Mouse (Mus musculus): ENCODE results near the gene Jaml.

Jaml gene

GRCm38 (mm10) chr9:45136442-45137169, 57.6 kb downstream of the Jaml start:
- POLR2A ChIA-PET: interaction anchor here in 3 of 4 experiments (0.7 to 2.8 kb wide), 3 partner anchors 9 to 14 kb away, joined by 3 to 11 read pairs (median 3); no protein-coding TSS in a partner anchor

GRCm38 (mm10) chr9:45138191-45139032, 59.4 kb downstream of the Jaml start, which contains the start of gene Scn4b:
Gene Scn4b, plus strand, starts transcription at chr9:45138395.
- CTCF ChIA-PET: interaction anchor here (0.5 to 2.1 kb wide), 8 partner anchors 16 to 483 kb away, joined by 3 to 14 read pairs (median 4); no protein-coding TSS in a partner anchor
- POLR2A ChIA-PET: interaction anchor here in 2 of 4 experiments (0.6 to 2.4 kb wide), 5 partner anchors 10 to 371 kb away, joined by 3 to 9 read pairs (median 4); partner anchors contain the start of genes Arcn1 (in 1 of the 2) and Ift46 (in 1 of the 2)

More at GRCm38 (mm10) chr9:45136442-45137169, 57.6 kb downstream of the Jaml start:
- CTCF ChIA-PET: interaction anchor here in 3 of 4 experiments (0.6 to 4.1 kb wide), 5 partner anchors 9 to 276 kb away, joined by 3 to 32 read pairs (median 3); no protein-coding TSS in a partner anchor

GRCm38 (mm10) chr9:45139082-45139481, 60.1 kb downstream of the Jaml start:
- CTCF ChIA-PET: interaction anchor here (0.6 to 2.1 kb wide), 6 partner anchors 16 to 483 kb away, joined by 3 to 14 read pairs (median 4); no protein-coding TSS in a partner anchor
- POLR2A ChIA-PET: interaction anchor here in 2 of 4 experiments (0.6 to 2.4 kb wide), 5 partner anchors 10 to 372 kb away, joined by 3 to 9 read pairs (median 4); partner anchors contain the start of genes Arcn1 (in 1 of the 2) and Ift46 (in 1 of the 2)

GRCm38 (mm10) chr9:45140945-45141344, 62.0 kb downstream of the Jaml start:
- POLR2A ChIA-PET: interaction anchor here in 1 of 4 experiments (0.7 kb wide), 1 partner anchor 95 kb away, joined by 3 read pairs; no protein-coding TSS in a partner anchor
- CTCF ChIA-PET: interaction anchor here in 1 of 4 experiments (0.9 kb wide), 1 partner anchor 19 kb away, joined by 3 read pairs; no protein-coding TSS in a partner anchor

GRCm38 (mm10) chr9:45142686-45143085, 63.7 kb downstream of the Jaml start:
- CTCF ChIA-PET: interaction anchor here in 1 of 4 experiments (0.6 kb wide), 1 partner anchor 487 kb away, joined by 3 read pairs; no protein-coding TSS in a partner anchor
- POLR2A ChIA-PET: no interaction called here

GRCm38 (mm10) chr9:45145533-45146266, 66.7 kb downstream of the Jaml start:
- ChIA-PET POLR2A (interaction anchor here in 3 of 4 experiments (0.7 to 1.5 kb wide), 8 partner anchors 10 to 244 kb away, joined by 3 to 9 read pairs (median 4); no protein-coding TSS in a partner anchor), CTCF (interaction anchor here (0.5 to 3.4 kb wide), 31 partner anchors 10 to 1071 kb away, joined by 3 to 26 read pairs (median 5); partner anchors contain the start of genes Atp5l (in 2 of the 4) and Ube4a (in 1 of the 4))

- ChIA-PET POLR2A (interaction anchor here in 2 of 4 experiments (0.8 to 1.5 kb wide), 5 partner anchors 10 to 146 kb away, joined by 3 to 6 read pairs (median 3); no protein-coding TSS in a partner anchor), CTCF (interaction anchor here (0.6 to 3.4 kb wide), 19 partner anchors 12 to 638 kb away, joined by 3 to 26 read pairs (median 5); partner anchors contain the start of genes Atp5l (in 2 of the 4) and Ube4a (in 1 of the 4))
These were observed 67.2 kb downstream of the Jaml start for GRCm38 (mm10) chr9:45146267-45146597.

- POLR2A ChIA-PET: interaction anchor here in 2 of 4 experiments (0.5 to 1.0 kb wide), 2 partner anchors 44 to 242 kb away, joined by 3 read pairs; no protein-coding TSS in a partner anchor
These were observed 72.0 kb downstream of the Jaml start for GRCm38 (mm10) chr9:45150933-45151332.

GRCm38 (mm10) chr9:45153361-45153760, 74.4 kb downstream of the Jaml start:
- ChIA-PET CTCF (no interaction called here), POLR2A (no interaction called here)

More at GRCm38 (mm10) chr9:45150933-45151332, 72.0 kb downstream of the Jaml start:
- CTCF ChIA-PET: interaction anchor here in 1 of 4 experiments (1.0 kb wide), 1 partner anchor 29 kb away, joined by 3 read pairs; no protein-coding TSS in a partner anchor
